Mouse (Mus musculus) hindbrain, embryonic 12.5 days (tissue): ENCODE data around the gene Cib1. TPM values are rescaled to one million over a fixed set of nuclear protein-coding genes. Genes with fewer than 3 reads are reported as not detected.

Source experiments
- ATAC-seq: fragments of 200-750 bp; cut with Nextera tagmentation; 2 replicates; pipeline ENCODE4 v1.8.0; 2017; ENCODE audit warnings: moderate TSS enrichment; ENCODE audit not compliant: low FRiP score
- H3K27ac ChIP-seq: fragments of 300-500 bp; sonication (generic); 2 replicates; pipeline ENCODE4 v1.5.1; 2016; ENCODE audit warnings: mild to moderate bottlenecking
- H3K27me3 ChIP-seq: fragments of 300-500 bp; sonication (generic); 2 replicates; pipeline ENCODE4 v1.6.1; 2016; ENCODE audit warnings: mild to moderate bottlenecking
- H3K36me3 ChIP-seq: fragments of 300-500 bp; sonication (generic); 2 replicates; pipeline ENCODE4 v1.6.1; 2016; ENCODE audit warnings: mild to moderate bottlenecking
- H3K4me1 ChIP-seq: fragments of 300-500 bp; sonication (generic); 2 replicates; pipeline ENCODE4 v1.6.1; 2016
- H3K4me2 ChIP-seq: fragments of 300-500 bp; sonication (generic); replicated peaks from 2 replicates; pipeline ENCODE4 v1.6.1; 2016; ENCODE audit warnings: mild to moderate bottlenecking
- H3K4me3 ChIP-seq: fragments of 300-500 bp; sonication (generic); 2 replicates; pipeline ENCODE4 v1.5.1; 2016; ENCODE audit warnings: mild to moderate bottlenecking
- H3K9ac ChIP-seq: fragments of 300-500 bp; sonication (generic); 2 replicates; pipeline ENCODE4 v1.6.1; 2016; ENCODE audit warnings: mild to moderate bottlenecking, moderate library complexity
- H3K9me3 ChIP-seq: fragments of 300-500 bp; sonication (generic); replicated peaks from 2 replicates; pipeline ENCODE4 v1.6.1; 2016; ENCODE audit warnings: mild to moderate bottlenecking
- WGBS: fragments of 180-500 bp; shearing (Covaris S2); methylation state at CpG from one replicate; pipeline ENCODE4 v1.1.7; 2016; 5-methylcytosine and 5-hydroxymethylcytosine counted together
- polyA plus RNA-seq: library from polyadenylated mRNA; unstranded; fragments of >200 nt; fragmentation: Nextera tagmentation; extraction: Ambion mirVana; gene quantifications from 2 replicates; pipeline ENCODE4 v1.2.1, GENCODE M21; 2016

The Cib1 gene
- polyA plus RNA-seq, 1 experiment from 2014 or later, result 40.5 TPM

DNA sequence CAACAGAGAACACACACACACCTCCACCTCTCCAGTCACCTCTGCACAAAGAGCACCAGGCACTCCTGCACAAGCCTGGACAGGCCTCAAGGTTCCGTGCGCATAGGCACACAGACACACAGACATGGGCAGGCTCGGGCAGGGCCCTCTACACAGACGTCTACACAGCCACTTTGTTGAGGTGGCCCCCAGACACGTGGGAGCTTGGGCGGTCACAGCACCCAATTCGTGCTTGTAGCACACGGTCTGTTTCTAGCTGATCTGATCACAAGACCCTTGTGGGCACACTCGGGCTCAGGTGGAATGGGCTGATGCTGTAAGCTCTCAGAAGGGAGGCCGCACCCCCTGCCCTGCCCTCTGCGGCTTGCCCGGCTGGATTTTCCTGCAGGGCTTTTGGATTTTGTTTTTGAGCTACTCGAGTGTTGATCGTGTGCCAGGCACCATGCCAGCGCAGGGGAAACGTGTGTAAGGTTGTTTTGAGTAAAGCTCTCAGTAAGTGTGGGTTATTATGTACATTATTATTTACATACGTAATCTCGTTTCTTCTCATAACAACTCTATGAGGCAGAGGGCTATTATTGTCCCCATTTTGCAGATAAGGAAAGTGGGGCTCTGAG is 24.5 kb downstream of the Cib1 start:
- H3K9me3 ChIP-seq, result no peaks in the 10 kb centered on the region
- H3K9ac ChIP-seq, result no peak overlapping the region
- H3K4me1 ChIP-seq, result peaks cover 57% of the 10 kb centered on the region
- no peak for ATAC-seq
- 83% methylated on average over 18 of the region's 18 CpGs for WGBS
- no peak overlapping the region for H3K4me2 ChIP-seq
- H3K36me3 ChIP-seq, result peaks cover 6% of the 10 kb centered on the region
- no peaks in the 10 kb centered on the region for H3K27me3 ChIP-seq
- peak overlapping the region; percentile 5 for H3K27ac ChIP-seq
- no peak overlapping the region for H3K4me3 ChIP-seq

DNA sequence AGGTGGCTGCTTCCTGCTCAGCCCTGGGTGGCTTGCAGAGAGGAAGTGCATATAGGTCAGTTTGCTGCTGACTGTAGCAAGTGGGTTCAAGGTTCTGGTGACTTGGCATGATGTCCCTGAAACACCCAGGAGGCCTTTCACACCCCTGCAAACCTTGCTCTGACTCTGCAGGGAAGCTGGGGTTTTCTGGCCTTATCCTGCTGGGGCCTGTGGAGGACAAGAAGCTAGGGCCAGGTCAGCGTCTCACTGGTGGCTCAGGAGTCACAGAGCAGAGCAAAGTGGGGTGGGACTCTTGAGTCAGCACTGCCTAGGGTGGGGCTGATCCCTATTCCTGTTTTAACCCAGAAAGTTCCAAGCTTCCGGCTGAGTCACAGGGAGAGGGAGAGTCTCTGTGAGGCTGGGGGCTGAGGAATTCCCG is 25.3 kb downstream of the Cib1 start:
- H3K4me1 ChIP-seq, result peaks cover 66% of the 10 kb centered on the region
- ATAC-seq, result no peak
- H3K27me3 ChIP-seq, result no peaks in the 10 kb centered on the region
- H3K4me2 ChIP-seq, result no peak overlapping the region
- no peak overlapping the region for H3K4me3 ChIP-seq
- peak overlapping the region; percentile 5; the same call in 1 of the 2 replicates for H3K27ac ChIP-seq
- 75% methylated on average over 3 of the region's 3 CpGs for WGBS
- no peaks in the 10 kb centered on the region for H3K36me3 ChIP-seq
- H3K9ac ChIP-seq, result no peak overlapping the region
- H3K9me3 ChIP-seq, result no peaks in the 10 kb centered on the region

DNA sequence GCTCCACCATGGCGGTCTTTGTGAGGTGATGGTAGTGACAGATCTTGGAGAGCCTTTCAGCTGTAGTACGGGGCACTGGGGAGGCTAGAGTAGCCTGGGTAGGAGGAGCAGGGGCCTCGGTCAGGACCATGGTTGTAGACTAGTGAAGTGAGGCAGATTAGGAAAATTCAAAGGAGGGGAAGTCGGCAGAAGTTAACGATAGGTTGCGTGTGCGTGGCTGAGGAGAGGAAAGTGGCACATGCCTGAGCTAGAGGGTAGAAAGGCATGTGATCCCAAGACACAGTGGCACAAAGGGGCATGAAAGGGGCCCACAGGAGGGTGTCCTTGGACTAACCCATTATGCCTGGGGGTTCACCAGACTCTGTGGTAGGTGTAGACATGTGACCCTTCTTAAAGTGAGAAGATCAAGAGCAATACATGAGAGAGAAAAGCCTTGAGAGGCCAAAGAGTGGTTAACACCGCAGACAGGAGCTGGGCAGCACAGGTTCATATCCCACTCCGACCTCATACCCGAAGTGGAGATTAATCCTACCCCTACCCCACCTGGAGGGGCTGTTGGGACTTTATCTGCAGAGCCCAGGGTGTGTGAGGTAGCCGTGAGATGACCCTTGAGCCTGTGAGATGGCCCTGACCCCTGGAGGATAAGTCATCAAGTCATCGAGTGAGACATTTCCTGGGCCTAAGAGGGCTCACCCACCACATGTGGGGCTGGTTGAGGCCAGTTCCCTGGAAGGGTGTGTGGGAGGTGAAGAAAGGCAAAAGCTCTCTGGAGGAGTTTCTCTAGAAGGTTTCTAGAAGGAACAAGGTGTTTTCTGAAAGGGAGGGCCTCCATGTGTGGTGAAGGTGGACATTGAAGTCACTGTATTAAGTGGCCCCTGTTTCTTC is 26.7 kb downstream of the Cib1 start:
- Histone ChIP-seq H3K36me3 (no peaks in the 10 kb centered on the region), H3K27me3 (no peaks in the 10 kb centered on the region), H3K9me3 (no peaks in the 10 kb centered on the region), H3K27ac (no peak overlapping the region), H3K9ac (no peak overlapping the region), H3K4me3 (no peak overlapping the region), H3K4me1 (peaks cover 78% of the 10 kb centered on the region), H3K4me2 (no peak overlapping the region)
- ATAC-seq, result no peak
- 90% methylated on average over 12 of the region's 12 CpGs for WGBS

DNA sequence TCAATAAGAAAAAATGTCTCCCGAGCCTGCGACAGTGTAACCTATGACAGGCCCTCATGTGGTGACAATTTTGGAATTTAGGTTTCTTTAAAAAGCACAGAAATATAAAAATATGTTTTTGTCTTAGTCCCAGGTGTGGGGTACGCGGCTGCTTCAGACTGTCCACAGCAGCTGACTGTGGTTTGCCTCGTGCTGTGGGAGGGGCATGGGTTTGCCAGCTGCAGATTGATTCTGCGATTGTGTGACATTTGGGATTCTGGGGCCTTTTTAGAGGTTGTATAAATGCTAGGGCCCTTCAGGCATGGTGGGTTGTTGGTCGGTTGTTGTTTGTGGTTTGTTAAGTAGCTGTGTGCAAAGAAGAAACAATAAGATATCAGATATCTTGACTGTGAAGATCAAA is 27.7 kb downstream of the Cib1 start:
- H3K36me3 ChIP-seq, result no peaks in the 10 kb centered on the region
- H3K9me3 ChIP-seq, result no peaks in the 10 kb centered on the region
- H3K27ac ChIP-seq, result no peak overlapping the region
- H3K4me3 ChIP-seq, result no peak overlapping the region
- no peak for ATAC-seq
- no peak overlapping the region for H3K9ac ChIP-seq
- no peak overlapping the region for H3K4me2 ChIP-seq
- peaks cover 84% of the 10 kb centered on the region for H3K4me1 ChIP-seq
- H3K27me3 ChIP-seq, result no peaks in the 10 kb centered on the region
- 86% methylated on average over 7 of the region's 7 CpGs for WGBS

DNA sequence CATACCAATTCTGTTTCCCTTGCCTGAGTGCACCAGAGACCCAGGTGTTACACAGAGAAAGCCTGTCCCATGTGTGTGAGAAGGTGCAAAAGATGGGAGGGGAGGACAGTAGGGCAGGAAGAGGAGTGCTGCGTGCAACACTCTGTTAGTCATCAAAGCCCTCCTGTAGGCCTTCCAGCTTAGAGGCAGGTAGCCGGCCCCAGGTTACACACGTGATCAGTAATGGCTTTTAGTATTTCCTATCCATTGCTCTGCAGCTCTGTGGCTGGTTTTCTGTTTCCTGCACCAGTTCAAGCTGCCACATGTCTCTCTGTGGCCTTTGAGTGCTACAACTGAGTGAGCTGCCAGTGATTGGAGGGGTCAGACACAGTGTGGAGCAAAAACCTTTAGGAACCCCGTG is 28.3 kb downstream of the Cib1 start:
- H3K4me3 ChIP-seq, result no peak overlapping the region
- H3K9ac ChIP-seq, result no peak overlapping the region
- no peaks in the 10 kb centered on the region for H3K9me3 ChIP-seq
- no peaks in the 10 kb centered on the region for H3K36me3 ChIP-seq
- WGBS, result 85% methylated on average over 4 of the region's 4 CpGs
- peak overlapping the region; percentile 87 for H3K27ac ChIP-seq
- no peak overlapping the region for H3K4me2 ChIP-seq
- no peaks in the 10 kb centered on the region for H3K27me3 ChIP-seq
- no peak; the same call in 1 of the 2 replicates for ATAC-seq
- peaks cover 86% of the 10 kb centered on the region for H3K4me1 ChIP-seq

GRCm38 (mm10) chr7:80203638-80204096 is 28.9 kb downstream of the Cib1 start:
- Histone ChIP-seq H3K27ac (peak overlapping the region; percentile 87), H3K9me3 (no peaks in the 10 kb centered on the region), H3K4me2 (peak overlapping the region; percentile 29; the same call in 1 of the 2 replicates), H3K27me3 (no peaks in the 10 kb centered on the region), H3K9ac (peak overlapping the region; percentile 41; the same call in 1 of the 2 replicates), H3K4me3 (no peak overlapping the region), H3K4me1 (peaks cover 85% of the 10 kb centered on the region), H3K36me3 (no peaks in the 10 kb centered on the region)
- WGBS, result 42% methylated on average over 12 of the region's 12 CpGs
- peak; percentile 48; the same call in 1 of the 2 replicates for ATAC-seq

DNA sequence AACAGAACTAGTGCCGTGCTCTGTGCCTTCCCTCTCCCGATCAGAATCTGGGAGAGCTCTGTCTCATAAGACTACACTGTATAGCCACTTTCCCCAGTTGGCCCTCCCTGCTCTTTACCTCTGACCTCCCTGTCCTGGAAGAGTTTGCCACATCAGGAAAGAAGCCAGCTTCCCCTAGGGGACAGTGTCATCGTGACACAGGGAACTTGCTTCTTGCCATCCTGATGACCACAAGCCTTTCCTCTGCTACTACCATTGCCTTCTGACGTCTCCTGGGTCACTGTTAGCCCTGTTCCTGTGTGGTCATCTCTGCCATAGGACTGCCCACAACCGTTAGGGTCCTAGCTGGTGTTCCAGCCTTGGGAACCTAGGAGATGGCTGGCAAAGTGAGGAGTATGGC is 29.7 kb downstream of the Cib1 start:
- peak overlapping the region; percentile 41; the same call in 1 of the 2 replicates for H3K9ac ChIP-seq
- no peaks in the 10 kb centered on the region for H3K36me3 ChIP-seq
- H3K4me3 ChIP-seq, result no peak overlapping the region
- 75% methylated on average over 5 of the region's 5 CpGs for WGBS
- peaks cover 79% of the 10 kb centered on the region for H3K4me1 ChIP-seq
- 0 out of 2 replicates have a peak overlapping the region, but pooled peaks have one; percentile 29 for H3K4me2 ChIP-seq
- peak overlapping the region; percentile 87 for H3K27ac ChIP-seq
- ATAC-seq, result no peak
- no peaks in the 10 kb centered on the region for H3K9me3 ChIP-seq
- H3K27me3 ChIP-seq, result no peaks in the 10 kb centered on the region

DNA sequence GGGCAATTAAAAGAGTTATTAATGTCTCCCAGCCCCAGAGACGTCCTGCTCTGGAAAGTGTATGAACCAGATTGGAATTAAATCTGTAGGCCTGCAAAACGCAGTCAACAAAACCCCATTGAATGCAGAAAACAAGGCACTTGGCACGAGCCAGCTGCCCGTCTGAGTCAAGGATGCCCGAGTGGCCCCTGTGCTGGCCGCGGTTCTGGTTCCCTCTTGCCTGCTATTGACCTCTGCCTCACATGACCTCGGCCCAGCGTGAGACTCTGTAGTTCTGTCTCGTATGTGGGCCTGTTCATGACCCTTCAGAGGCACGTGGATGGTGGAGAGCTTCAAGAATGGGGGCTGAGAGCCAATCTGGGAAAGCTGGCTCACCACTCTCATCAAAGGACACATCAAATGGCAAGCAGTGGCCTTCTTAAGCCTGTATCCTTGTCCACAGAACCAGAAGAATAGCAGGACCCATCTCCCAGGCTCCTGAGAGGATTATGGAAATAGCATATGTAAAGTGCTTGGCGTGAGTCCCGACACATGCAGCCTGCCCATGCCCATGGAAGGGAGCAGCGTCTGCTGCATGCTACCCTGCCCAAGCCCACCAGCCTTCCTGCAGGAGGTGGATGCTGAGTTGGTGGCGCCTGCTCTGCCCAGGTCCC is 30.6 kb downstream of the Cib1 start:
- Histone ChIP-seq H3K27me3 (no peaks in the 10 kb centered on the region), H3K27ac (no peak overlapping the region; the same call in 1 of the 2 replicates), H3K36me3 (no peaks in the 10 kb centered on the region), H3K9me3 (no peaks in the 10 kb centered on the region), H3K4me1 (peaks cover 79% of the 10 kb centered on the region), H3K4me2 (no peak overlapping the region), H3K4me3 (no peak overlapping the region), H3K9ac (no peak overlapping the region)
- WGBS, result 81% methylated on average over 15 of the region's 15 CpGs
- no peak for ATAC-seq

DNA sequence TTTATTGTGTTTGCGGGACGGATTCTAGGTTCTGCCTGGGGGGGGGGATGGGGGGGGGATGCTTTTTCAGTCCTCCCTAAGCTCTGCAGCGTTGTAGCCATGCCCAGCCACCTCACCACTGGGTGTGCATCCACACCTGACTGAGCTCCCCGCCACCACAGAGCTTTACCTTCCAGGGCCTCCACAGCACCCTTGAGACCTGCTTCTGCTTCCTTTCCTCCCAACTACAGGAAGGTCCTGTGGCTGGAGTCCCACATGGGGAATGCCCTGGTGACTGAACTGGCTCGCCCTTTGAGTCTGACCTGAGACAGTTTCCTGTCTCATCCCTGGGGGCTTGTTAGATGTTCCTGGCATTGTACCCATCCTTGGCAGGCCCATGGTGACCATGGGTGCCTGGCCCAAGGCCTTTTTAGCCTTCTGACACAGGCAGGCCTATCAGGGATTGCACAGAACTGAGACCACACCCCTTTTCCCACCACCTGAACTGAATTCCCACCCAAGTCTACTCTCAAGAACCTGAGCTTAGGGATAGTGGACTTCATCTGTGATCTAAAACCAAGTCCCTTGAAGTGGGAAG is 31.6 kb downstream of the Cib1 start:
- Histone ChIP-seq H3K4me2 (peak overlapping the region; percentile 81; the same call in 1 of the 2 replicates), H3K27ac (no peak overlapping the region), H3K4me3 (no peak overlapping the region), H3K36me3 (no peaks in the 10 kb centered on the region), H3K9me3 (no peaks in the 10 kb centered on the region), H3K4me1 (peaks cover 76% of the 10 kb centered on the region), H3K9ac (no peak overlapping the region), H3K27me3 (no peaks in the 10 kb centered on the region)
- 90% methylated on average over 5 of the region's 5 CpGs for WGBS
- ATAC-seq, result no peak

GRCm38 (mm10) chr7:80200588-80200945 is 32.0 kb downstream of the Cib1 start:
- Histone ChIP-seq H3K4me2 (peak overlapping the region; percentile 81), H3K36me3 (no peaks in the 10 kb centered on the region)

GRCm38 (mm10) chr7:80199851-80200587 is 32.6 kb downstream of the Cib1 start:
- Histone ChIP-seq H3K9me3 (no peaks in the 10 kb centered on the region), H3K9ac (0 out of 2 replicates have a peak overlapping the region, but pooled peaks have one; percentile 86), H3K4me1 (peaks cover 70% of the 10 kb centered on the region), H3K36me3 (no peaks in the 10 kb centered on the region), H3K4me3 (peak overlapping the region; percentile 70), H3K27me3 (no peaks in the 10 kb centered on the region), H3K27ac (no peak overlapping the region), H3K4me2 (peak overlapping the region; percentile 81)
- WGBS, result 70% methylated on average over 11 of the region's 11 CpGs
- ATAC-seq, result no peak

More at GRCm38 (mm10) chr7:80200588-80200945, 32.0 kb downstream of the Cib1 start:
- Histone ChIP-seq H3K27me3 (no peaks in the 10 kb centered on the region), H3K9ac (0 out of 2 replicates have a peak overlapping the region, but pooled peaks have one; percentile 23), H3K9me3 (no peaks in the 10 kb centered on the region), H3K27ac (no peak overlapping the region), H3K4me1 (peaks cover 75% of the 10 kb centered on the region), H3K4me3 (no peak overlapping the region)
- no peak for ATAC-seq
- 85% methylated on average over 6 of the region's 6 CpGs for WGBS
